Mouse (Mus musculus) heart, embryonic 15.5 days (tissue): ENCODE measurements around the gene Nmur1. TPM values are rescaled to one million over a fixed set of nuclear protein-coding genes. Genes with fewer than 3 reads are reported as not detected.

Experiments
- ATAC-seq: fragments of 200-750 bp; cut with Nextera tagmentation; replicated peaks from 2 replicates; pipeline ENCODE4 v1.8.0; 2017; ENCODE audit warnings: low read depth, moderate TSS enrichment; ENCODE audit not compliant: insufficient number of reproducible peaks, insufficient read depth, low FRiP score
- H3K27ac ChIP-seq: fragments of 300-500 bp; sonication (generic); 2 replicates; pipeline ENCODE4 v1.5.1; 2015; ENCODE audit warnings: mild to moderate bottlenecking, inconsistent platforms
- H3K27me3 ChIP-seq: fragments of 300-500 bp; sonication (generic); 2 replicates; pipeline ENCODE4 v1.6.1; 2015; ENCODE audit warnings: inconsistent platforms
- H3K36me3 ChIP-seq: fragments of 300-500 bp; sonication (generic); 2 replicates; pipeline ENCODE4 v1.6.1; 2015; ENCODE audit warnings: mild to moderate bottlenecking, inconsistent platforms
- H3K4me1 ChIP-seq: fragments of 300-500 bp; sonication (generic); replicated peaks from 2 replicates; pipeline ENCODE4 v1.6.1; 2015; ENCODE audit warnings: inconsistent platforms
- H3K4me2 ChIP-seq: fragments of 300-500 bp; sonication (generic); 2 replicates; pipeline ENCODE4 v1.6.1; 2015; ENCODE audit warnings: inconsistent platforms, mild to moderate bottlenecking, moderate library complexity
- H3K4me3 ChIP-seq: fragments of 300-500 bp; sonication (generic); 2 replicates; pipeline ENCODE4 v1.5.1; 2015; ENCODE audit warnings: mild to moderate bottlenecking, inconsistent platforms
- H3K9ac ChIP-seq: fragments of 300-500 bp; sonication (generic); 2 replicates; pipeline ENCODE4 v1.6.1; 2015; ENCODE audit warnings: mild to moderate bottlenecking, inconsistent platforms
- H3K9me3 ChIP-seq: fragments of 300-500 bp; sonication (generic); replicated peaks from 2 replicates; pipeline ENCODE4 v1.6.1; 2016; ENCODE audit warnings: inconsistent platforms
- WGBS: fragments of 180-500 bp; shearing (Covaris S2); methylation state at CpG from one replicate; pipeline ENCODE4 v1.1.7; 2015; ENCODE audit warnings: mixed read lengths; 5-methylcytosine and 5-hydroxymethylcytosine counted together
- polyA plus RNA-seq: library from polyadenylated mRNA; unstranded; fragments of >200 nt; fragmentation: Nextera tagmentation; extraction: Ambion mirVana; gene quantifications from 2 replicates; pipeline ENCODE4 v1.2.1, GENCODE M21; 2015

Nmur1 gene
- polyA plus RNA-seq, 1 experiment from 2014 or later = not detected

- Histone ChIP-seq H3K27ac (peak overlapping the region; percentile 81), H3K9ac (no peak overlapping the region)
Measured at GRCm38 (mm10) chr1:86378662-86379061, 47.4 kb downstream of the Nmur1 start.

GRCm38 (mm10) chr1:86376354-86376753, 49.7 kb downstream of the Nmur1 start:
- WGBS = 73% methylated on average over 5 of the region's 5 CpGs
- H3K4me2 ChIP-seq = no peak overlapping the region

More at GRCm38 (mm10) chr1:86378662-86379061, 47.4 kb downstream of the Nmur1 start:
- peaks cover 41% of the 10 kb centered on the region for H3K4me1 ChIP-seq
- no peaks in the 10 kb centered on the region for H3K9me3 ChIP-seq
- no peak overlapping the region for H3K4me3 ChIP-seq
- 25% methylated on average over 6 of the region's 6 CpGs for WGBS
- peak overlapping the region; percentile 48 for H3K4me2 ChIP-seq
- ATAC-seq = no peak
- no peaks in the 10 kb centered on the region for H3K27me3 ChIP-seq
- no peaks in the 10 kb centered on the region for H3K36me3 ChIP-seq

GRCm38 (mm10) chr1:86371997-86372396, 54.0 kb downstream of the Nmur1 start:
- H3K27ac ChIP-seq = no peak overlapping the region
- H3K36me3 ChIP-seq = no peaks in the 10 kb centered on the region
- no peak overlapping the region for H3K4me3 ChIP-seq
- no peak overlapping the region for H3K9ac ChIP-seq
- H3K4me1 ChIP-seq = peaks cover 7% of the 10 kb centered on the region; the same call in 1 of the 2 replicates
- H3K27me3 ChIP-seq = no peaks in the 10 kb centered on the region
- WGBS = 40% methylated on average over 10 of the region's 10 CpGs
- H3K4me2 ChIP-seq = no peak overlapping the region
- no peaks in the 10 kb centered on the region for H3K9me3 ChIP-seq
- no peak for ATAC-seq

More at GRCm38 (mm10) chr1:86376354-86376753, 49.7 kb downstream of the Nmur1 start:
- H3K4me1 ChIP-seq = peaks cover 41% of the 10 kb centered on the region
- no peak for ATAC-seq
- no peaks in the 10 kb centered on the region for H3K36me3 ChIP-seq
- H3K9ac ChIP-seq = no peak overlapping the region
- no peaks in the 10 kb centered on the region for H3K9me3 ChIP-seq
- H3K27ac ChIP-seq = no peak overlapping the region; the same call in 1 of the 2 replicates
- no peak overlapping the region for H3K4me3 ChIP-seq
- H3K27me3 ChIP-seq = no peaks in the 10 kb centered on the region

- no peaks in the 10 kb centered on the region for H3K4me1 ChIP-seq
- H3K4me2 ChIP-seq = no peak overlapping the region
- H3K27ac ChIP-seq = no peak overlapping the region
- 65% methylated on average over 4 of the region's 4 CpGs for WGBS
- H3K27me3 ChIP-seq = no peaks in the 10 kb centered on the region
- H3K4me3 ChIP-seq = no peak overlapping the region
- no peak overlapping the region for H3K9ac ChIP-seq
- no peak for ATAC-seq
- no peaks in the 10 kb centered on the region for H3K9me3 ChIP-seq
- no peaks in the 10 kb centered on the region for H3K36me3 ChIP-seq
Measured at GRCm38 (mm10) chr1:86368086-86368485, 57.9 kb downstream of the Nmur1 start.

- WGBS = 23% methylated on average over 6 of the region's 6 CpGs
- no peak overlapping the region for H3K4me3 ChIP-seq
Measured at GRCm38 (mm10) chr1:86363671-86364070, 62.4 kb downstream of the Nmur1 start.

GRCm38 (mm10) chr1:86361852-86362615, 64.0 kb downstream of the Nmur1 start:
- Histone ChIP-seq H3K36me3 (peaks cover 3% of the 10 kb centered on the region), H3K9ac (no peak overlapping the region), H3K4me3 (no peak overlapping the region), H3K4me1 (peaks cover 21% of the 10 kb centered on the region), H3K27me3 (no peaks in the 10 kb centered on the region), H3K27ac (no peak overlapping the region), H3K9me3 (no peaks in the 10 kb centered on the region), H3K4me2 (no peak overlapping the region)
- WGBS = 81% methylated on average over 4 of the region's 4 CpGs
- no peak for ATAC-seq

More at GRCm38 (mm10) chr1:86363671-86364070, 62.4 kb downstream of the Nmur1 start:
- H3K4me1 ChIP-seq = peaks cover 13% of the 10 kb centered on the region
- no peak overlapping the region for H3K27ac ChIP-seq
- H3K9me3 ChIP-seq = no peaks in the 10 kb centered on the region
- no peaks in the 10 kb centered on the region for H3K27me3 ChIP-seq
- no peaks in the 10 kb centered on the region for H3K36me3 ChIP-seq
- no peak for ATAC-seq
- no peak overlapping the region for H3K9ac ChIP-seq
- no peak overlapping the region for H3K4me2 ChIP-seq

- H3K4me2 ChIP-seq = peak overlapping the region; percentile 73
- ATAC-seq = no peak
- H3K4me1 ChIP-seq = peaks cover 21% of the 10 kb centered on the region
- H3K9me3 ChIP-seq = no peaks in the 10 kb centered on the region
- WGBS = 15% methylated on average over 12 of the region's 12 CpGs
- H3K36me3 ChIP-seq = peaks cover 19% of the 10 kb centered on the region
- H3K27me3 ChIP-seq = no peaks in the 10 kb centered on the region
- H3K27ac ChIP-seq = no peak overlapping the region
- peak overlapping the region; percentile 80 for H3K9ac ChIP-seq
- peak overlapping the region; percentile 90 for H3K4me3 ChIP-seq
Measured at GRCm38 (mm10) chr1:86360441-86360840, 65.6 kb downstream of the Nmur1 start.

- Histone ChIP-seq H3K9ac (peak overlapping the region; percentile 80), H3K27ac (peak overlapping the region; percentile 79), H3K27me3 (no peaks in the 10 kb centered on the region), H3K4me1 (peaks cover 21% of the 10 kb centered on the region), H3K9me3 (no peaks in the 10 kb centered on the region), H3K36me3 (peaks cover 25% of the 10 kb centered on the region), H3K4me2 (peak overlapping the region; percentile 73), H3K4me3 (peak overlapping the region; percentile 90)
- WGBS = under 1% methylated on average over 26 of the region's 26 CpGs
- peak; percentile 1; the same call in 1 of the 2 replicates for ATAC-seq
Measured at GRCm38 (mm10) chr1:86359798-86360179, 66.2 kb downstream of the Nmur1 start.

GRCm38 (mm10) chr1:86358906-86359797, 66.9 kb downstream of the Nmur1 start, which contains the start of gene Ncl:
Ncl (minus strand) TSS chr1:86359400.
- Histone ChIP-seq H3K4me1 (peaks cover 21% of the 10 kb centered on the region), H3K27me3 (no peaks in the 10 kb centered on the region), H3K36me3 (peaks cover 32% of the 10 kb centered on the region), H3K9ac (peak within 1 kb of the TSS; percentile 94), H3K9me3 (no peaks in the 10 kb centered on the region), H3K4me3 (peak within 1 kb of the TSS; percentile 90), H3K4me2 (peak within 1 kb of the TSS; percentile 91), H3K27ac (peak within 1 kb of the TSS; percentile 100)
- ATAC-seq = peak; percentile 98
- WGBS = under 1% methylated on average over 102 of the region's 102 CpGs

GRCm38 (mm10) chr1:86358229-86358905, 67.7 kb downstream of the Nmur1 start:
- peaks cover 40% of the 10 kb centered on the region for H3K36me3 ChIP-seq
- H3K27ac ChIP-seq = peak overlapping the region; percentile 100
- H3K9me3 ChIP-seq = no peaks in the 10 kb centered on the region
- H3K4me2 ChIP-seq = peak overlapping the region; percentile 91
- peak overlapping the region; percentile 90 for H3K4me3 ChIP-seq
- no peak; the same call in 1 of the 2 replicates for ATAC-seq
- H3K27me3 ChIP-seq = no peaks in the 10 kb centered on the region
- WGBS = under 1% methylated on average over 41 of the region's 41 CpGs
- peaks cover 21% of the 10 kb centered on the region for H3K4me1 ChIP-seq
- peak overlapping the region; percentile 94 for H3K9ac ChIP-seq

GRCm38 (mm10) chr1:86354186-86354585, 71.8 kb downstream of the Nmur1 start:
- no peak overlapping the region for H3K4me2 ChIP-seq
- H3K4me3 ChIP-seq = no peak overlapping the region
- peaks cover 80% of the 10 kb centered on the region for H3K36me3 ChIP-seq
- H3K4me1 ChIP-seq = peaks cover 8% of the 10 kb centered on the region
- H3K9me3 ChIP-seq = no peaks in the 10 kb centered on the region
- H3K27me3 ChIP-seq = no peaks in the 10 kb centered on the region
- 82% methylated on average over 2 of the region's 2 CpGs for WGBS
- no peak for ATAC-seq
- no peak overlapping the region for H3K9ac ChIP-seq
- H3K27ac ChIP-seq = no peak overlapping the region
